Mouse (Mus musculus) bone marrow macrophage, adult 2 months (primary cell): ENCODE results near the gene Magoh.

Source experiments
- CTCF ChIP-seq: IDR thresholded peaks from 2 replicates; pipeline ENCODE4 v1.5.1; 2012; ENCODE audit warnings: low read depth, mild to moderate bottlenecking, low read length, moderate library complexity
- POLR2A ChIP-seq: IDR thresholded peaks from 2 replicates; pipeline ENCODE4 v1.6.1; 2012; ENCODE audit warnings: mild to moderate bottlenecking, low read depth, low read length, borderline replicate concordance

GRCm38 (mm10) chr4:107849621-107850020 is 29.9 kb upstream of the Magoh start:
- TF ChIP-seq CTCF (no peak), POLR2A (no peak)
